Mouse (Mus musculus): Measurements from ENCODE around the gene Pttg1ip. TPM values are rescaled to one million over a fixed set of nuclear protein-coding genes. Genes with fewer than 3 reads are reported as not detected.

The Pttg1ip gene
- 57.8 and 63.6 TPM in 2 replicates for polyA plus RNA-seq (2015; fragmentation: Nextera tagmentation; extraction: Ambion mirVana)

- H3K4me2 ChIP-seq = peak within 1 kb of the TSS; percentile 74
- ATAC-seq = peak; percentile 98
- WGBS = under 1% methylated on average over 64 of the region's 64 CpGs
- H3K9me3 ChIP-seq (replicated peaks) = no peaks in the 10 kb centered on the region
- peak within 1 kb of the TSS; percentile 90 for H3K4me3 ChIP-seq
- no peaks in the 10 kb centered on the region for H3K36me3 ChIP-seq (ENCODE audit: poor library complexity, severe bottlenecking)
- H3K27ac ChIP-seq = peak within 1 kb of the TSS; percentile 83
- no peaks in the 10 kb centered on the region for H3K27me3 ChIP-seq
- peaks cover 27% of the 10 kb centered on the region for H3K4me1 ChIP-seq
- peak within 1 kb of the TSS; percentile 91 for H3K9ac ChIP-seq
Observed at GRCm38 (mm10) chr10:77581408-77582284, at the start of gene Pttg1ip. Gene Pttg1ip, plus strand, starts transcription at chr10:77581720.

GRCm38 (mm10) chr10:77532020-77532413, 49.5 kb upstream of the Pttg1ip start:
- H3K4me1 ChIP-seq = no peaks in the 10 kb centered on the region
- no peak overlapping the region for H3K27ac ChIP-seq
- H3K4me2 ChIP-seq = no peak overlapping the region
- no peak overlapping the region for H3K4me3 ChIP-seq
- no peaks in the 10 kb centered on the region for H3K9me3 ChIP-seq (replicated peaks)
- no peaks in the 10 kb centered on the region for H3K36me3 ChIP-seq (ENCODE audit: poor library complexity, severe bottlenecking)
- H3K27me3 ChIP-seq = no peaks in the 10 kb centered on the region
- ATAC-seq = no peak
- 70% methylated on average over 1 of the region's 1 CpGs for WGBS
- no peak overlapping the region for H3K9ac ChIP-seq

DNA sequence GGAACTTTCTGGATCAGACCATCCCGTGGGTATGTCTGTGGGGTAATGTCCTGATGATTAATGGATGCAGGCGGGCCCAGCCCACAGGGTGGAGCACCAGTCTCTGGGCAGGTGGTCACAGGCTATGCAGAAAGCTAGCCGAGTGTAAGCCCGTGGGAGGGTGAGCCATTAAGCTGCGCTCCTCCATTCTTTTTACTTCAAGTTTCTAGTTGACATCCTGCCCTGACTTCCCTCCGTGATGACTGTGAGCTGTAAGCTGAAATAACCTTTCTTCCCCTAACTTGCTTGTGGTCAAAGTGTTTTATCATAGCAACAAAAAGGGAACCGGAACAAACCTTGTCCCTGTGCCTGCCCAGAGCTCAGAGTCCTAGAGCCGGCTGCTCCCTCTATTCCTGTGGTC, 44.8 kb upstream of the Pttg1ip start:
- Histone ChIP-seq H3K27me3 (no peaks in the 10 kb centered on the region), H3K9me3 (replicated peaks) (no peaks in the 10 kb centered on the region), H3K4me3 (no peak overlapping the region), H3K4me2 (no peak overlapping the region), H3K4me1 (no peaks in the 10 kb centered on the region), H3K27ac (no peak overlapping the region), H3K9ac (no peak overlapping the region), H3K36me3 (ENCODE audit: poor library complexity, severe bottlenecking) (no peaks in the 10 kb centered on the region)
- ATAC-seq = no peak
- 85% methylated on average over 8 of the region's 8 CpGs for WGBS

DNA sequence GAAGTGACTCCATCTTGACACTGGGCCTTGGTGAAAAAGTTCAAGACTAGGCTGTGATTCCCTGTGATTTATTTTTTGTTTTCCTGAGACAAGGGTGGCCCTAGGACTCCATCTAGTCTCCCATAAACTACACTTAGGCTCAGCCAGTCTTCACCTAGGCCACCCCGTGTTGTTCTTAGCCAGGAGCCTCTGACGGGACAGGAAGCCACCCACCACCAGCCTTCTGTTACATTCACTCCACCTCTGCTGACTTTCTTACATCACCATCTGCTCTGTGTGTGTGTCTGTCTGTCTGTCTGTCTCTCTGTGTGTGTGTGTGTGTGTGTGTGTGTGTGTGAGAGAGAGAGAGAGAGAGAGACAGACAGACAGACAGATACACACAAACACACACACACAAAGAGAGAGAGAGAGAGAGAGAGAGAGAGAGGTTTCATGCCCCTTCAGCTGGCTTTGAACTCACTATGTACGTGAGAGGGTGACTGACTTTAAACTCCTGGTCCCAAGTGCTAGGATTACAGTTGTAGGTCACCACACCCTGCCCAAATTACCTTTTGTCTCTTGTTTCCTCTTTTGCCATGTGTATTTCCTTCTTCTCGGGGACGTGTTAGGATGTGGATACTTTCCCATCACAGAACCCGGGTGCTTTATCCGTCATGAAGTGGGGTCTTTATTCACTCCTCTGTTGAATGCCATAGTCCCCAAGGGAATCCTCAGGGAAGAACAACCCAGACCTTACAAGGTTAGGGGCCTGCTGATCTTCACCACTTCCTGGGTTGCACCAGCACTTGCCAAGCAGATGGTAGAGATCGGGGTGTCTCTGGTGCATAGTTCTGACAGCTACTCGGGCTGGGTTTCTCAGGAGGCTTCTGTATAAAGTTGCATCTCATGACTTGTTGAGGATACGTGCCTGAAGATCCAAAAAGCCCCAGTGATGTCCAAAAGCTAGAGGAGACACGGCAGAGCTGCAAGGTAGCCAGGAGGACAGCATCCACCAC, 44.0 kb upstream of the Pttg1ip start:
- H3K27me3 ChIP-seq = no peaks in the 10 kb centered on the region
- H3K9me3 ChIP-seq (replicated peaks) = no peaks in the 10 kb centered on the region
- WGBS = 84% methylated on average over 11 of the region's 11 CpGs
- no peak for ATAC-seq
- H3K4me2 ChIP-seq = no peak overlapping the region
- no peak overlapping the region for H3K9ac ChIP-seq
- no peak overlapping the region for H3K4me3 ChIP-seq
- no peak overlapping the region for H3K27ac ChIP-seq
- H3K36me3 ChIP-seq (ENCODE audit: poor library complexity, severe bottlenecking) = no peaks in the 10 kb centered on the region
- no peaks in the 10 kb centered on the region for H3K4me1 ChIP-seq

- Histone ChIP-seq H3K9ac (no peak overlapping the region), H3K27me3 (no peaks in the 10 kb centered on the region), H3K4me2 (no peak overlapping the region), H3K4me1 (no peaks in the 10 kb centered on the region), H3K27ac (no peak overlapping the region), H3K4me3 (no peak overlapping the region), H3K36me3 (ENCODE audit: poor library complexity, severe bottlenecking) (no peaks in the 10 kb centered on the region), H3K9me3 (replicated peaks) (no peaks in the 10 kb centered on the region)
- no peak for ATAC-seq
- WGBS = 92% methylated on average over 7 of the region's 7 CpGs
Observed at GRCm38 (mm10) chr10:77539320-77539945, 42.1 kb upstream of the Pttg1ip start.

DNA sequence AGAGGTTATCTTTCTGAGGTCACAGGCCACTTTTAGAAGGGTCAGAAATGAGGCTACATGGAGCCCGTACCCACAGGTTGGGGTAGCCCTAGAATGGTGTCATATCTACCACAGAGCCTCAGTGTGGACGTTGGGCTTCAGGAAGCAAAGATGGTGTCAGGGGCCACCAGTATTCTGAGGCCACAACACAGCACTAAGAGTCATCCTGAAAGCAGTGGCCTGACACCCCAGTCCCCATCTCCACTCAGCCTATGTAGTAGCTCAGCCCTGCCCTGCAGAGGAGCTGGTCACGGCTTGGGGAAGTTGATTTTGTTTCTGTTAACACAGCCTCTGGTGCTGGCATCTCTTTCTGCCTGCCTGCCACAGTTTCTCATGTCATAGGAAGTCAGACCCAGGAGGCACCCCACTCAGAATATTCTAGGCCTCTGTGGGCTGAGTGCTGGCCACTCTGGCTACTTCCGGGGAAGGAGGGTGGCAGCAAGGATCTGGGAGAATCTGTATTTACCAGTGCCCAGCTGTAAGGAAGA, 40.9 kb upstream of the Pttg1ip start:
- Histone ChIP-seq H3K4me2 (no peak overlapping the region), H3K27ac (no peak overlapping the region), H3K27me3 (0 out of 2 replicates have a peak, but pooled peaks cover 2% of the 10 kb centered on the region), H3K4me1 (no peaks in the 10 kb centered on the region), H3K4me3 (no peak overlapping the region), H3K36me3 (ENCODE audit: poor library complexity, severe bottlenecking) (no peaks in the 10 kb centered on the region), H3K9ac (no peak overlapping the region), H3K9me3 (replicated peaks) (no peaks in the 10 kb centered on the region)
- WGBS = 88% methylated on average over 4 of the region's 4 CpGs
- no peak for ATAC-seq

DNA sequence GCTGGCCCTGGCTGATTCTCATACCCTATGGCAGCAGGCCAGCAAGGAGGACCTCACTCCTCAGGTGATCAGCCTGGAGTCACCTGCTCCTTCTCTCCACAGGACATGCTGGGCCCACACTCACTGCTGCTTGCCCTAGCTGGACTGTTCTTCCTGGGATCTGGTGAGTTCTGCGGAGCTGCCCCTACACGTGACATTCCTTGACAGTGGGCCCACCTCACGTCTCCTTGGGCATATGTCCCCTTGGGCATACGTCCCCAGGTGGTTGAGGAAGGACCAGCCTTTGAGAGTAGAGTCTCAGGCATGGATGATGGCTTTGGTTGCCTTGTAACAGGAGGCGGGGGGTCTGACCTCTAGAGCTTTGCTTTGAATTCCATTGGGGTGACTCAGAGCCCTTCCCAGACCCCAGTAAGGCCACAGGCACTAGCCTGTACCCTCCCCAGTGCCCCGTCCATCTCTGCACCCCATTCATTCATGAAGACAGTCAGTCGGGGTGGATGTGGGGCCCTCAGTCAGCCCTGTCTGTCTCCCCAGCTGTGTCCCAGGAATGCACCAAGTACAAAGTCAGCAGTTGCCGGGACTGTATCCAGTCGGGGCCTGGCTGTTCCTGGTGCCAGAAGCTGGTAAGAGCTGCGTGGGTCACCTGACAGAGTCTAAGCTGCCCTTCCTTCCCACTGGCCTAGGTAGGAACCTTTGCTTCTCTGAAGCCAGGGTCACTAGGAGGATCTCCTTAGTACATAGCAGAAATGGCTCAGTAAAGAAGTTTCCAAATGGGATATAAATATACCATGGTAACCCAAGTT, 39.5 kb upstream of the Pttg1ip start:
- no peak overlapping the region for H3K4me3 ChIP-seq
- 0 out of 2 replicates have a peak, but pooled peaks cover 2% of the 10 kb centered on the region for H3K27me3 ChIP-seq
- no peak overlapping the region for H3K4me2 ChIP-seq
- H3K36me3 ChIP-seq (ENCODE audit: poor library complexity, severe bottlenecking) = no peaks in the 10 kb centered on the region
- no peaks in the 10 kb centered on the region for H3K9me3 ChIP-seq (replicated peaks)
- 84% methylated on average over 10 of the region's 10 CpGs for WGBS
- H3K27ac ChIP-seq = no peak overlapping the region
- no peaks in the 10 kb centered on the region for H3K4me1 ChIP-seq
- H3K9ac ChIP-seq = no peak overlapping the region
- ATAC-seq = no peak

GRCm38 (mm10) chr10:77543226-77543625, 38.3 kb upstream of the Pttg1ip start:
- Histone ChIP-seq H3K27me3 (0 out of 2 replicates have a peak, but pooled peaks cover 2% of the 10 kb centered on the region), H3K4me3 (no peak overlapping the region), H3K4me2 (no peak overlapping the region), H3K27ac (no peak overlapping the region), H3K36me3 (ENCODE audit: poor library complexity, severe bottlenecking) (no peaks in the 10 kb centered on the region), H3K9me3 (replicated peaks) (no peaks in the 10 kb centered on the region), H3K9ac (no peak overlapping the region), H3K4me1 (no peaks in the 10 kb centered on the region)
- no peak for ATAC-seq
- WGBS = 46% methylated on average over 7 of the region's 7 CpGs

DNA sequence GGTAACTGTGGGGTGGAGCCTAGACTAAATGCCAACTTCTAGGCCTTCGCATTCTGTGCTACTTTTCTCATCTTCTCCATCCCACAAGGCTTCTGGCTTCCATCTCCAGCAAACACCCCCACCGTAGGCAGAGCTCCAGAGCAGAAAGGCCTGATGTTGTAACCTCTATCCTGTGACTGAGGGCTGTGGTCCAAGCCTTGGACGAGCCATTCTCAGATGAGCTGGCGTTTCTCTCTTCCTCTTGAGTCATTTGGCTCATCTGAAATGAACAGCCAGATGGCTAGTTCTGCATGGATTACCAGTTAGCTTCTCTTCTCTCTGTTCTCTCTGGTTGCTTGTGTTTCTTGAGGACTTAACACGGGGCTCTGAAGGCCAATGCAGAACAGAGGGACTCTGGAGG, 36.6 kb upstream of the Pttg1ip start:
- no peak for ATAC-seq
- no peak overlapping the region for H3K4me2 ChIP-seq
- no peak overlapping the region for H3K9ac ChIP-seq
- H3K4me3 ChIP-seq = no peak overlapping the region
- 0 out of 2 replicates have a peak, but pooled peaks cover 2% of the 10 kb centered on the region for H3K27me3 ChIP-seq
- no peaks in the 10 kb centered on the region for H3K36me3 ChIP-seq (ENCODE audit: poor library complexity, severe bottlenecking)
- WGBS = 80% methylated on average over 5 of the region's 5 CpGs
- no peaks in the 10 kb centered on the region for H3K9me3 ChIP-seq (replicated peaks)
- no peaks in the 10 kb centered on the region for H3K4me1 ChIP-seq
- no peak overlapping the region for H3K27ac ChIP-seq

DNA sequence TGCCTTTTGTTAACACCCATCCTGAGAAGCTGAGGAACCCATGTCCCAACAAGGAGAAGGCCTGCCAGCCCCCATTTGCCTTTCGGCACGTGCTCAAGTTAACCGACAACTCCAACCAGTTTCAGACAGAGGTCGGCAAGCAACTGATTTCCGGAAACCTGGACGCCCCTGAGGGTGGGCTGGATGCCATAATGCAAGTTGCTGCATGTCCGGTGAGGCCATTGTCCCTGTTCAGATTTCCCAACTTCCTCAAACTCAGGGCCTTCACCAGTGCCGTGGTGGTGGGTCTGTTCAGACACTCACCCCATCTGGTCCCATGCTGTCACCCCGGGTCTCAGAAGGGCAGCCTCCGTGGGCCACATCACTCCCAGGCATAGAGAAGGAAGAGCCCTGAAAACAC, 32.9 kb upstream of the Pttg1ip start:
- H3K9me3 ChIP-seq (replicated peaks) = no peaks in the 10 kb centered on the region
- WGBS = 93% methylated on average over 10 of the region's 10 CpGs
- H3K36me3 ChIP-seq (ENCODE audit: poor library complexity, severe bottlenecking) = no peaks in the 10 kb centered on the region
- H3K4me2 ChIP-seq = no peak overlapping the region
- ATAC-seq = no peak
- H3K27ac ChIP-seq = no peak overlapping the region
- H3K9ac ChIP-seq = no peak overlapping the region
- H3K27me3 ChIP-seq = 0 out of 2 replicates have a peak, but pooled peaks cover 2% of the 10 kb centered on the region
- no peaks in the 10 kb centered on the region for H3K4me1 ChIP-seq
- H3K4me3 ChIP-seq = no peak overlapping the region

- H3K4me3 ChIP-seq = no peak overlapping the region
- H3K4me2 ChIP-seq = no peak overlapping the region
- no peaks in the 10 kb centered on the region for H3K9me3 ChIP-seq (replicated peaks)
- 78% methylated on average over 11 of the region's 11 CpGs for WGBS
- no peak overlapping the region for H3K27ac ChIP-seq
- no peak overlapping the region for H3K9ac ChIP-seq
- H3K36me3 ChIP-seq (ENCODE audit: poor library complexity, severe bottlenecking) = no peaks in the 10 kb centered on the region
- no peaks in the 10 kb centered on the region for H3K27me3 ChIP-seq
- H3K4me1 ChIP-seq = no peaks in the 10 kb centered on the region
- no peak for ATAC-seq
Observed at GRCm38 (mm10) chr10:77550874-77551273, 30.6 kb upstream of the Pttg1ip start.
